Mouse (Mus musculus): ENCODE measurements around the gene Itgb8. TPM values are rescaled to one million over a fixed set of nuclear protein-coding genes. Genes with fewer than 3 reads are reported as not detected.

Itgb8 gene
- polyA plus RNA-seq, 1 experiment = 0.07 TPM

GRCm38 (mm10) chr12:119210590-119210989 lies 28.0 kb downstream of the Itgb8 start:
- WGBS = 72% methylated on average over 2 of the region's 2 CpGs
- DNase-seq (ENCODE audit: low read depth, low spot score) = no peak

- WGBS = 89% methylated on average over 1 of the region's 1 CpGs
- no peak for DNase-seq (ENCODE audit: low read depth, low spot score)
Observed at GRCm38 (mm10) chr12:119210073-119210425, 28.6 kb downstream of the Itgb8 start.

GRCm38 (mm10) chr12:119209384-119210072 lies 29.1 kb downstream of the Itgb8 start:
- 93% methylated on average over 2 of the region's 2 CpGs for WGBS

GRCm38 (mm10) chr12:119207464-119207801 lies 31.2 kb downstream of the Itgb8 start:
- WGBS = 64% methylated on average over 1 of the region's 1 CpGs
- no peak for DNase-seq (ENCODE audit: low read depth, low spot score)

More at GRCm38 (mm10) chr12:119209384-119210072, 29.1 kb downstream of the Itgb8 start:
- DNase-seq (ENCODE audit: low read depth, low spot score) = no peak

GRCm38 (mm10) chr12:119206711-119207463 lies 31.7 kb downstream of the Itgb8 start:
- WGBS = 67% methylated on average over 6 of the region's 6 CpGs
- no peak for DNase-seq (ENCODE audit: low read depth, low spot score)

GRCm38 (mm10) chr12:119204411-119204810 lies 34.2 kb downstream of the Itgb8 start:
- WGBS = 78% methylated on average over 2 of the region's 2 CpGs

GRCm38 (mm10) chr12:119202766-119203165 lies 35.8 kb downstream of the Itgb8 start:
- DNase-seq (ENCODE audit: low read depth, low spot score) = no peak
- 81% methylated on average over 2 of the region's 2 CpGs for WGBS

More at GRCm38 (mm10) chr12:119204411-119204810, 34.2 kb downstream of the Itgb8 start:
- no peak for DNase-seq (ENCODE audit: low read depth, low spot score)

- DNase-seq (ENCODE audit: low read depth, low spot score) = no peak
Observed at GRCm38 (mm10) chr12:119195145-119195544, 43.5 kb downstream of the Itgb8 start.

- 90% methylated on average over 8 of the region's 8 CpGs for WGBS
- no peak for DNase-seq (ENCODE audit: low read depth, low spot score)
Observed at GRCm38 (mm10) chr12:119189814-119190213, 48.8 kb downstream of the Itgb8 start.

GRCm38 (mm10) chr12:119185441-119185840 lies 53.2 kb downstream of the Itgb8 start:
- 66% methylated on average over 1 of the region's 1 CpGs for WGBS
- DNase-seq (ENCODE audit: low read depth, low spot score) = no peak

- 82% methylated on average over 2 of the region's 2 CpGs for WGBS
- DNase-seq (ENCODE audit: low read depth, low spot score) = no peak
Observed at GRCm38 (mm10) chr12:119182215-119182924, 56.2 kb downstream of the Itgb8 start.

GRCm38 (mm10) chr12:119176017-119176416 lies 62.6 kb downstream of the Itgb8 start:
- WGBS = 64% methylated on average over 2 of the region's 2 CpGs
- DNase-seq (ENCODE audit: low read depth, low spot score) = no peak

GRCm38 (mm10) chr12:119169828-119170539 lies 68.6 kb downstream of the Itgb8 start:
- WGBS = 72% methylated on average over 4 of the region's 4 CpGs
- no peak for DNase-seq (ENCODE audit: low read depth, low spot score)

- no peak for DNase-seq (ENCODE audit: low read depth, low spot score)
- WGBS = 51% methylated on average over 3 of the region's 3 CpGs
Observed at GRCm38 (mm10) chr12:119169143-119169542, 69.5 kb downstream of the Itgb8 start.

GRCm38 (mm10) chr12:119165115-119165514 lies 73.5 kb downstream of the Itgb8 start:
- DNase-seq (ENCODE audit: low read depth, low spot score) = no peak
- 80% methylated on average over 2 of the region's 2 CpGs for WGBS

GRCm38 (mm10) chr12:119164672-119165071 lies 73.9 kb downstream of the Itgb8 start:
- no peak for DNase-seq (ENCODE audit: low read depth, low spot score)
- WGBS = 47% methylated on average over 1 of the region's 1 CpGs

- no peak for DNase-seq (ENCODE audit: low read depth, low spot score)
- WGBS = 37% methylated on average over 1 of the region's 1 CpGs
Observed at GRCm38 (mm10) chr12:119164176-119164575, 74.4 kb downstream of the Itgb8 start.

- DNase-seq (ENCODE audit: low read depth, low spot score) = no peak
Observed at GRCm38 (mm10) chr12:119160786-119161185, 77.8 kb downstream of the Itgb8 start.

- DNase-seq (ENCODE audit: low read depth, low spot score) = no peak
- WGBS = 60% methylated on average over 4 of the region's 4 CpGs
Observed at GRCm38 (mm10) chr12:119159254-119159933, 79.2 kb downstream of the Itgb8 start.

GRCm38 (mm10) chr12:119157686-119158085 lies 80.9 kb downstream of the Itgb8 start:
- no peak for DNase-seq (ENCODE audit: low read depth, low spot score)
- 93% methylated on average over 2 of the region's 2 CpGs for WGBS

Measured in large intestine, adult 2 months (tissue).